Mouse (Mus musculus) embryonic fibroblast, embryonic 13.5 days (primary cell): ENCODE results near the gene Fbxl13.

Experiments
- CTCF ChIP-seq: IDR thresholded peaks from 2 replicates; pipeline ENCODE4 v1.5.1; 2011; ENCODE audit warnings: mild to moderate bottlenecking, control low read depth, low read length, moderate library complexity, borderline replicate concordance; ENCODE audit not compliant: insufficient read depth
- POLR2A ChIP-seq: IDR thresholded peaks from 2 replicates; pipeline ENCODE4 v1.6.1; 2011; ENCODE audit warnings: low read depth, mild to moderate bottlenecking, control low read depth, low read length, moderate library complexity

DNA sequence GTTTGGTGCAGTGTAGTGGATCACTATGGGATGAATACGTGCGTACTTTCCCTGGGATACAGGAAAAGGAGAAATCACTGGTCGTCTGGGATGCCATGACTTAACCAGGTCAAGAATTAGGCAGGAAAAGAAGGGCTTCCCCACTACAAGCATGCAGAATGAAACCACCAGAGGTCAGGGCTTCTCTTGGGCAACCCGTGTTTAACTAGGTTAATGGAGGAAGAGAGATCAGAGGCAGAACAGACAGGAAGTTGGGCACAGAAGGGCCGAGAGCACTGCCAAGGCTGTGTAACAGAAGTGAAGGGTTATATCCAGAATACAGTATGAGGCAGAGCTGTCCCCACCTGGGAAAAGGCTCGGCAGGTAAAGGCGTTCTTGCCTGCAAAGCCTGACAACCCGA is 98.4 kb downstream of the Fbxl13 start:
- TF ChIP-seq CTCF (no peak), POLR2A (no peak)
